13 mouse cellular contexts compared by ENCODE assay signal in genomic region chr6:52692451-52693063, GRCm38 (mm10). TPM values are rescaled to one million over a fixed set of nuclear protein-coding genes. Genes with fewer than 3 reads are reported as not detected.
DNase-seq lines count a peak whose midpoint lies in the region; ATAC-seq and TF ChIP-seq lines count a peak whose summit lies in the region.
"Had no signal": no experiment of that assay in that cellular context is flagged by ENCODE, and none has a peak within 500 bp of the region (broad histone marks: within the 10 kb centered on the region; RNA-seq: fewer than 3 reads in every experiment).

No protein-coding gene starts in this region.

- H3K4me3 ChIP-seq in hindbrain, postnatal 0 days (ENCODE audit: low read length), result no peak overlapping the region
- no peak overlapping the region for H3K4me3 ChIP-seq in hindbrain, embryonic 13.5 days
- H3K4me3 ChIP-seq in intestine, postnatal 0 days (ENCODE audit: low read depth, low read length), result no peak overlapping the region
- H3K4me3 ChIP-seq: forebrain, embryonic 15.5 days; hindbrain, embryonic 10.5 days had no signal

- H3K4me1 ChIP-seq in hindbrain, postnatal 0 days (ENCODE audit: insufficient read depth, low read length), result no peaks in the 10 kb centered on the region
- no peaks in the 10 kb centered on the region for H3K4me1 ChIP-seq in hindbrain, embryonic 13.5 days (replicated peaks)
- no peaks in the 10 kb centered on the region; the same call in 1 of the 2 replicates for H3K4me1 ChIP-seq in intestine, postnatal 0 days (replicated peaks; ENCODE audit: control insufficient read depth, insufficient read depth, low read length)
- H3K4me1 ChIP-seq: forebrain, embryonic 15.5 days; hindbrain, embryonic 10.5 days had no signal

- H3K27me3 ChIP-seq in hindbrain, postnatal 0 days (ENCODE audit: insufficient read depth, low read length), result no peaks in the 10 kb centered on the region
- no peaks in the 10 kb centered on the region for H3K27me3 ChIP-seq in hindbrain, embryonic 13.5 days
- H3K27me3 ChIP-seq in intestine, postnatal 0 days (replicated peaks; ENCODE audit: control insufficient read depth, insufficient read depth, low read length), result no peaks in the 10 kb centered on the region
- H3K27me3 ChIP-seq: forebrain, embryonic 15.5 days had no signal

- no peak for TF ChIP-seq CTCF in hindbrain, postnatal 0 days (IDR thresholded peaks at IDR 0.05; ENCODE audit: low read depth)
- no peak for TF ChIP-seq CTCF in intestine, postnatal 0 days (IDR thresholded peaks at IDR 0.05; ENCODE audit: low read depth)

- no peak overlapping the region for H3K27ac ChIP-seq in hindbrain, postnatal 0 days
- H3K27ac ChIP-seq in hindbrain, embryonic 13.5 days, result no peak overlapping the region
- H3K27ac ChIP-seq in intestine, postnatal 0 days (ENCODE audit: low read depth, low read length), result no peak overlapping the region
- H3K27ac ChIP-seq: forebrain, embryonic 15.5 days; hindbrain, embryonic 10.5 days had no signal

- ATAC-seq in hindbrain, postnatal 0 days, result no peak
- ATAC-seq in hindbrain, embryonic 13.5 days (ENCODE audit: low FRiP score), result no peak
- peak; percentile 39; the same call in 1 of the 2 replicates for ATAC-seq in intestine, postnatal 0 days
- ATAC-seq: forebrain, embryonic 15.5 days had no signal

- no peak overlapping the region for H3K9ac ChIP-seq in hindbrain, postnatal 0 days (replicated peaks; ENCODE audit: low read length)
- H3K9ac ChIP-seq in hindbrain, embryonic 13.5 days, result no peak overlapping the region
- H3K9ac ChIP-seq in intestine, postnatal 0 days (ENCODE audit: low read depth, low read length), result no peak overlapping the region
- H3K9ac ChIP-seq: forebrain, embryonic 15.5 days had no signal

- H3K9me3 ChIP-seq in hindbrain, postnatal 0 days (ENCODE audit: low read length), result no peaks in the 10 kb centered on the region
- H3K9me3 ChIP-seq in hindbrain, embryonic 13.5 days, result no peaks in the 10 kb centered on the region
- no peaks in the 10 kb centered on the region for H3K9me3 ChIP-seq in intestine, postnatal 0 days (ENCODE audit: control insufficient read depth)
- H3K9me3 ChIP-seq: forebrain, embryonic 15.5 days; hindbrain, embryonic 10.5 days had no signal

- no peaks in the 10 kb centered on the region for H3K36me3 ChIP-seq in hindbrain, postnatal 0 days (ENCODE audit: insufficient read depth, low read length)
- H3K36me3 ChIP-seq in hindbrain, embryonic 13.5 days, result no peaks in the 10 kb centered on the region
- no peaks in the 10 kb centered on the region for H3K36me3 ChIP-seq in intestine, postnatal 0 days (ENCODE audit: control insufficient read depth, insufficient read depth)
- H3K36me3 ChIP-seq: forebrain, embryonic 15.5 days; hindbrain, embryonic 10.5 days had no signal

- WGBS in hindbrain, postnatal 0 days, result 64% methylated on average over 6 of the region's 6 CpGs
- 87% methylated on average over 6 of the region's 6 CpGs for WGBS in hindbrain, embryonic 13.5 days
- WGBS in intestine, postnatal 0 days, result 48% methylated on average over 6 of the region's 6 CpGs

- DNase-seq in hindbrain, postnatal 0 days (ENCODE audit: low spot score), result peak; percentile 30
- DNase-seq in adipocyte (ENCODE audit: low spot score), result peak; percentile 53
- DNase-seq in adrenal gland, postnatal 14 days, result peak; percentile 80
- DNase-seq in kidney, postnatal 4 days, result no peak
- no peak for DNase-seq in right cerebral cortex, adult 2 months (ENCODE audit: low spot score in 2 of 2)
- DNase-seq in left cerebral cortex, adult 18-20 months (ENCODE audit: low spot score in 2 of 2), result no peak
- DNase-seq: gastrocnemius, postnatal 36 days; kidney, adult 11 months; kidney, postnatal 25 days had no signal

- no peak overlapping the region for H3K4me2 ChIP-seq in hindbrain, postnatal 0 days (ENCODE audit: low read depth, low read length)
- no peak overlapping the region for H3K4me2 ChIP-seq in hindbrain, embryonic 13.5 days
- H3K4me2 ChIP-seq in intestine, postnatal 0 days (replicated peaks; ENCODE audit: low read depth), result no peak overlapping the region
- H3K4me2 ChIP-seq: forebrain, embryonic 15.5 days had no signal

RNA-seq across cellular contexts. Expression of gene Tax1bp1, which starts 21.0 kb away (rescaled TPM):
- 58.3 and 60.5 TPM in 2 replicates for total RNA-seq in hindbrain, postnatal 0 days (2014; rRNA removed)
- 183 and 186 TPM in 2 replicates for polyA plus RNA-seq in hindbrain, postnatal 0 days (2015; fragmentation: Nextera tagmentation; extraction: Ambion mirVana)
- polyA plus RNA-seq in hindbrain, embryonic 13.5 days (2015; fragmentation: Nextera tagmentation; extraction: Ambion mirVana), result 180 and 183 TPM in 2 replicates
- 151 and 163 TPM in 2 replicates for total RNA-seq in adrenal gland, postnatal 14 days (2021)
- 296 and 317 TPM in 2 replicates for polyA plus RNA-seq in intestine, postnatal 0 days (2015; fragmentation: Nextera tagmentation; extraction: Ambion mirVana)
- 100 to 1,000 TPM; 138 to 149 TPM for total RNA-seq in left cerebral cortex, adult 18-20 months (2021)

RNA-seq across cellular contexts. Expression of gene Hibadh, which starts 52.4 kb away (rescaled TPM):
- 24.8 and 35.3 TPM in 2 replicates for total RNA-seq in hindbrain, postnatal 0 days (2014; rRNA removed)
- 71.9 and 78.6 TPM in 2 replicates for polyA plus RNA-seq in hindbrain, postnatal 0 days (2015; fragmentation: Nextera tagmentation; extraction: Ambion mirVana)
- polyA plus RNA-seq in hindbrain, embryonic 13.5 days (2015; fragmentation: Nextera tagmentation; extraction: Ambion mirVana), result 62.9 and 64.6 TPM in 2 replicates
- total RNA-seq in adrenal gland, postnatal 14 days (2021), result 216 and 228 TPM in 2 replicates
- polyA plus RNA-seq in intestine, postnatal 0 days (2015; fragmentation: Nextera tagmentation; extraction: Ambion mirVana), result 52.4 and 55.5 TPM in 2 replicates
- 10 to 100 TPM; 47.0 to 48.1 TPM for total RNA-seq in left cerebral cortex, adult 18-20 months (2021)

Comparison
In these comparisons a context has a peak if more than half of its experiments do, and no peak if none do; other contexts are left out.
1. DNase-seq: peak in hindbrain, postnatal 0 days (single experiment), adipocyte (single experiment) and adrenal gland, postnatal 14 days (single experiment); none in kidney, postnatal 4 days (0 of 2), right cerebral cortex, adult 2 months (0 of 2) and left cerebral cortex, adult 18-20 months (0 of 2).